Mouse (Mus musculus) forebrain, postnatal 0 days (tissue): Measurements from ENCODE around the gene 4921530L21Rik. TPM values are rescaled to one million over a fixed set of nuclear protein-coding genes. Genes with fewer than 3 reads are reported as not detected.

Experiments used
- ATAC-seq: fragments of 200-750 bp; cut with Nextera tagmentation; 2 replicates; pipeline ENCODE4 v1.8.0; 2017; ENCODE audit warnings: mild to moderate bottlenecking, moderate library complexity
- DNase-seq: peaks from one replicate; pipeline ENCODE4 v3.0.0-alpha.2; 2015
- H3K27ac ChIP-seq: fragments of 300-500 bp; sonication (generic); 2 replicates; pipeline ENCODE4 v1.5.1; 2014; ENCODE audit warnings: low read depth, mild to moderate bottlenecking, antibody characterized with exemption, low read length, moderate library complexity, mixed read lengths
- H3K27me3 ChIP-seq: fragments of 300-500 bp; sonication (generic); 2 replicates; pipeline ENCODE4 v1.6.1; 2014; ENCODE audit warnings: mild to moderate bottlenecking, low read length, mixed read lengths; ENCODE audit not compliant: insufficient read depth
- H3K36me3 ChIP-seq: fragments of 300-500 bp; sonication (generic); 2 replicates; pipeline ENCODE4 v1.6.1; 2014; ENCODE audit warnings: mild to moderate bottlenecking, moderate library complexity; ENCODE audit not compliant: insufficient read depth
- H3K4me1 ChIP-seq: fragments of 300-500 bp; sonication (generic); 2 replicates; pipeline ENCODE4 v1.6.1; 2014; ENCODE audit warnings: antibody characterized with exemption; ENCODE audit not compliant: insufficient read depth
- H3K4me2 ChIP-seq: fragments of 300-500 bp; sonication (generic); 2 replicates; pipeline ENCODE4 v1.6.1; 2014; ENCODE audit warnings: low read depth, mild to moderate bottlenecking, moderate library complexity
- H3K4me3 ChIP-seq: fragments of 300-500 bp; sonication (generic); 2 replicates; pipeline ENCODE4 v1.5.1; 2014; ENCODE audit warnings: low read depth, low read length, mixed read lengths
- H3K9ac ChIP-seq: fragments of 300-500 bp; sonication (generic); 2 replicates; pipeline ENCODE4 v1.6.1; 2014; ENCODE audit warnings: mild to moderate bottlenecking
- H3K9me3 ChIP-seq: fragments of 300-500 bp; sonication (generic); 2 replicates; pipeline ENCODE4 v1.6.1; 2016; ENCODE audit warnings: low read length
- CTCF ChIP-seq: sonication (generic); IDR thresholded peaks from 2 replicates; pipeline ENCODE4 v1.5.1; 2016; ENCODE audit warnings: antibody characterized with exemption, control low read depth, low read depth
- WGBS: fragments of 180-500 bp; shearing (Covaris S2); extraction: QIAGEN DNeasy Blood & Tissue Kit; methylation state at CpG from one replicate; pipeline ENCODE4 v1.1.7; 2014; 5-methylcytosine and 5-hydroxymethylcytosine counted together
- polyA plus RNA-seq: library from polyadenylated mRNA; unstranded; fragments of >200 nt; fragmentation: Nextera tagmentation; extraction: Ambion mirVana; gene quantifications from 2 replicates; pipeline ENCODE4 v1.2.1, GENCODE M21; 2015
- total RNA-seq: library from RNA; depleted of rRNA; stranded (reverse); fragments of >200 nt; gene quantifications from 2 replicates; pipeline ENCODE4 v1.2.3, GENCODE M21; 2014; rRNA removed

Gene 4921530L21Rik
- not detected in 2 replicates for total RNA-seq
- polyA plus RNA-seq: 0.13 TPM in 1 of 2 replicates, not detected in the other

GRCm38 (mm10) chr14:95880954-95881353, at the start of gene 4921530L21Rik:
TSS of gene 4921530L21Rik (plus strand) at chr14:95881254.
- no peak for TF ChIP-seq CTCF
- ATAC-seq: no peak
- H3K9me3 ChIP-seq: no peaks in the 10 kb centered on the region
- H3K4me1 ChIP-seq: no peaks in the 10 kb centered on the region; the same call in 1 of the 2 replicates
- 87% methylated on average over 1 of the region's 1 CpGs for WGBS
- H3K9ac ChIP-seq: no peak within 1 kb of the TSS
- no peaks in the 10 kb centered on the region for H3K36me3 ChIP-seq
- H3K27me3 ChIP-seq: no peaks in the 10 kb centered on the region
- H3K4me2 ChIP-seq: no peak within 1 kb of the TSS
- no peak within 1 kb of the TSS for H3K27ac ChIP-seq
- H3K4me3 ChIP-seq: no peak within 1 kb of the TSS
- no peak for DNase-seq

GRCm38 (mm10) chr14:95833866-95834265, 47.2 kb upstream of the 4921530L21Rik start:
- Histone ChIP-seq H3K36me3 (no peaks in the 10 kb centered on the region), H3K4me1 (no peaks in the 10 kb centered on the region), H3K4me3 (no peak overlapping the region), H3K9ac (no peak overlapping the region), H3K27ac (no peak overlapping the region), H3K9me3 (no peaks in the 10 kb centered on the region), H3K4me2 (no peak overlapping the region), H3K27me3 (no peaks in the 10 kb centered on the region)
- 55% methylated on average over 3 of the region's 3 CpGs for WGBS
- no peak for TF ChIP-seq CTCF
- ATAC-seq: no peak
- DNase-seq: no peak

- H3K27ac ChIP-seq: no peak overlapping the region
- H3K9me3 ChIP-seq: no peaks in the 10 kb centered on the region
- no peak for DNase-seq
- H3K27me3 ChIP-seq: no peaks in the 10 kb centered on the region
- H3K36me3 ChIP-seq: no peaks in the 10 kb centered on the region
- H3K4me2 ChIP-seq: no peak overlapping the region
- WGBS: 84% methylated on average over 3 of the region's 3 CpGs
- ATAC-seq: no peak
- H3K9ac ChIP-seq: no peak overlapping the region
- no peak overlapping the region for H3K4me3 ChIP-seq
- no peaks in the 10 kb centered on the region for H3K4me1 ChIP-seq
- TF ChIP-seq CTCF: no peak
Measured at GRCm38 (mm10) chr14:95862981-95863380, 18.1 kb upstream of the 4921530L21Rik start.

- Histone ChIP-seq H3K4me3 (no peak overlapping the region), H3K4me1 (no peaks in the 10 kb centered on the region), H3K36me3 (no peaks in the 10 kb centered on the region), H3K9ac (no peak overlapping the region), H3K4me2 (no peak overlapping the region), H3K27ac (no peak overlapping the region), H3K9me3 (no peaks in the 10 kb centered on the region), H3K27me3 (no peaks in the 10 kb centered on the region)
- DNase-seq: peak; percentile 15
- TF ChIP-seq CTCF: no peak
- ATAC-seq: peak; percentile 34
- WGBS: 18% methylated on average over 7 of the region's 7 CpGs
Measured at GRCm38 (mm10) chr14:95865676-95866416, 15.2 kb upstream of the 4921530L21Rik start.

GRCm38 (mm10) chr14:95872020-95872419, 9.0 kb upstream of the 4921530L21Rik start:
- Histone ChIP-seq H3K36me3 (no peaks in the 10 kb centered on the region), H3K4me3 (no peak overlapping the region), H3K27ac (no peak overlapping the region), H3K4me1 (no peaks in the 10 kb centered on the region; the same call in 1 of the 2 replicates), H3K27me3 (no peaks in the 10 kb centered on the region), H3K4me2 (no peak overlapping the region), H3K9me3 (no peaks in the 10 kb centered on the region), H3K9ac (no peak overlapping the region)
- no peak for TF ChIP-seq CTCF
- no peak for DNase-seq
- ATAC-seq: no peak
- 57% methylated on average over 5 of the region's 5 CpGs for WGBS

GRCm38 (mm10) chr14:95876785-95877510, 4.1 kb upstream of the 4921530L21Rik start:
- TF ChIP-seq CTCF: no peak
- Histone ChIP-seq H3K36me3 (no peaks in the 10 kb centered on the region), H3K4me1 (no peaks in the 10 kb centered on the region; the same call in 1 of the 2 replicates), H3K4me3 (no peak overlapping the region), H3K27me3 (no peaks in the 10 kb centered on the region), H3K4me2 (no peak overlapping the region), H3K9me3 (no peaks in the 10 kb centered on the region), H3K9ac (no peak overlapping the region), H3K27ac (no peak overlapping the region)
- DNase-seq (peak; percentile 80), ATAC-seq (peak; percentile 82)
- 16% methylated on average over 3 of the region's 3 CpGs for WGBS

- H3K27ac ChIP-seq: no peak overlapping the region
- no peak for TF ChIP-seq CTCF
- H3K36me3 ChIP-seq: no peaks in the 10 kb centered on the region
- no peak overlapping the region for H3K4me2 ChIP-seq
- DNase-seq (no peak), ATAC-seq (no peak)
- WGBS: 53% methylated on average over 1 of the region's 1 CpGs
- H3K9ac ChIP-seq: no peak overlapping the region
- no peaks in the 10 kb centered on the region for H3K27me3 ChIP-seq
- no peaks in the 10 kb centered on the region; the same call in 1 of the 2 replicates for H3K4me1 ChIP-seq
- H3K9me3 ChIP-seq: no peaks in the 10 kb centered on the region
- H3K4me3 ChIP-seq: no peak overlapping the region
Measured at GRCm38 (mm10) chr14:95877548-95877947, 3.5 kb upstream of the 4921530L21Rik start.
